ENCODE assay signal across 8 mouse cellular contexts in the genomic region with DNA sequence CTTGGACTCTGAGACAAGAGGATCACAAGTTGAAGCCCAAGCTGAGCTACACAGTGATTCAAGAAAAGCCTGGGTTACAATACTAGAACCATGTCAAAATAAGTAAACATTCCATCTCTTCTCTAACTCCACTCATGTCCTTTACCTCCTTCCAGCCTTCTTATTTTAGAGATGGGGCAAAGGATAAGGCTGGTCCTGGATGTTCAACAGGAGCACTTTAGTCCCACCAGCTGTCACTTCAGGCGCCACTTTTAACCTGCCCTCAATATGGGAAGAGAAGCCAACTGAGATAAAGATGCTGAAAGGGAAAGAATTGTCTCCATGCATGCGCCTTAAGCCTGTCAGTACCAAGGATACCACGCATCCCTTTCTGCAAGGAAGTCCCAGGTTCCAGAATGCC. TPM values are rescaled to one million over a fixed set of nuclear protein-coding genes. Genes with fewer than 3 reads are reported as not detected.
DNase-seq lines count a peak whose midpoint lies in the region; ATAC-seq and TF ChIP-seq lines count a peak whose summit lies in the region.

No protein-coding gene starts in this region.

- H3K4me1 ChIP-seq in heart, embryonic 10.5 days, result peaks cover 27% of the 10 kb centered on the region
- H3K4me1 ChIP-seq in E14TG2a.4 (replicated peaks; ENCODE audit: low read depth, low read length), result peaks cover 35% of the 10 kb centered on the region
- peaks cover 15% of the 10 kb centered on the region for H3K4me1 ChIP-seq in forebrain, postnatal 0 days (ENCODE audit: insufficient read depth)
- H3K4me1 ChIP-seq in liver, embryonic 15.5 days (replicated peaks), result peaks cover 30% of the 10 kb centered on the region

- WGBS in heart, embryonic 10.5 days, result 0% methylated on average over 3 of the region's 3 CpGs
- WGBS in forebrain, postnatal 0 days, result 9% methylated on average over 3 of the region's 3 CpGs
- under 1% methylated on average over 3 of the region's 3 CpGs for WGBS in liver, embryonic 15.5 days (ENCODE audit: insufficient replicate concordance)

- peak overlapping the region; percentile 86 for H3K9ac ChIP-seq in forebrain, postnatal 0 days
- peak overlapping the region; percentile 77 for H3K9ac ChIP-seq in liver, embryonic 15.5 days

- no peak for TF ChIP-seq CTCF in E14TG2a.4 (conservative IDR thresholded peaks at IDR 0.05; ENCODE audit: low read length)
- no peak for TF ChIP-seq CTCF in forebrain, postnatal 0 days (IDR thresholded peaks at IDR 0.05; ENCODE audit: low read depth)

- peak overlapping the region; percentile 88 for H3K4me3 ChIP-seq in heart, embryonic 10.5 days
- H3K4me3 ChIP-seq in E14TG2a.4 (replicated peaks; ENCODE audit: low read length), result peak overlapping the region; percentile 97
- H3K4me3 ChIP-seq in forebrain, postnatal 0 days (ENCODE audit: low read depth, low read length), result peak overlapping the region; percentile 96
- H3K4me3 ChIP-seq in liver, embryonic 15.5 days (replicated peaks), result peak overlapping the region; percentile 71

- H3K27ac ChIP-seq in heart, embryonic 10.5 days, result peak overlapping the region; percentile 98
- H3K27ac ChIP-seq in forebrain, postnatal 0 days (ENCODE audit: low read depth, low read length), result no peak overlapping the region
- peak overlapping the region; percentile 91 for H3K27ac ChIP-seq in liver, embryonic 15.5 days (replicated peaks)

- no peak for ATAC-seq in forebrain, postnatal 0 days
- no peak for ATAC-seq in liver, embryonic 15.5 days (ENCODE audit: insufficient read depth)

- intact Hi-C loops in gastrocnemius, postnatal 14 days (cut with DNase I; ENCODE audit: low total_unique reads), result no loop called here

- H3K27me3 ChIP-seq in heart, embryonic 10.5 days (ENCODE audit: insufficient read depth, poor library complexity, severe bottlenecking), result no peaks in the 10 kb centered on the region
- no peaks in the 10 kb centered on the region for H3K27me3 ChIP-seq in E14TG2a.4 (ENCODE audit: insufficient read depth, low read length)
- no peaks in the 10 kb centered on the region for H3K27me3 ChIP-seq in forebrain, postnatal 0 days (ENCODE audit: insufficient read depth, low read length)
- no peaks in the 10 kb centered on the region for H3K27me3 ChIP-seq in liver, embryonic 15.5 days

- no peaks in the 10 kb centered on the region for H3K9me3 ChIP-seq in heart, embryonic 10.5 days
- H3K9me3 ChIP-seq in E14TG2a.4 (ENCODE audit: low read length), result no peaks in the 10 kb centered on the region
- H3K9me3 ChIP-seq in forebrain, postnatal 0 days (ENCODE audit: low read length), result 0 out of 2 replicates have a peak, but pooled peaks cover 4% of the 10 kb centered on the region
- H3K9me3 ChIP-seq in liver, embryonic 15.5 days (replicated peaks), result no peaks in the 10 kb centered on the region

- peaks cover 19% of the 10 kb centered on the region for H3K36me3 ChIP-seq in heart, embryonic 10.5 days
- H3K36me3 ChIP-seq in E14TG2a.4 (ENCODE audit: insufficient read depth, low read length), result peaks cover 43% of the 10 kb centered on the region
- H3K36me3 ChIP-seq in forebrain, postnatal 0 days (ENCODE audit: insufficient read depth), result 0 out of 2 replicates have a peak, but pooled peaks cover 3% of the 10 kb centered on the region
- peaks cover 21% of the 10 kb centered on the region for H3K36me3 ChIP-seq in liver, embryonic 15.5 days (replicated peaks)

- H3K4me2 ChIP-seq in forebrain, postnatal 0 days (ENCODE audit: low read depth), result peak overlapping the region; percentile 88
- peak overlapping the region; percentile 81 for H3K4me2 ChIP-seq in liver, embryonic 15.5 days

- DNase-seq in heart, embryonic 10.5 days (ENCODE audit: low spot score), result no peak
- DNase-seq in heart, adult 8-10 months (ENCODE audit: low spot score), result no peak
- no peak for DNase-seq in forebrain, postnatal 0 days
- DNase-seq in T-cell, adult 2 months (ENCODE audit: low spot score), result no peak
- no peak for DNase-seq in ovary, postnatal 36 days (ENCODE audit: low spot score)
- no peak for DNase-seq in gastrocnemius, postnatal 14 days

RNA-seq across cellular contexts. Expression of a gene that starts 1.1 kb away (rescaled TPM):
- polyA plus RNA-seq in heart, embryonic 10.5 days (2016; fragmentation: Nextera tagmentation; extraction: Ambion mirVana), result 11.8 and 13.6 TPM in 2 replicates
- total RNA-seq in heart, adult 8-10 months (2022), result 10 to 100 TPM; 40.7 to 49.8 (median 45.6) TPM
- total RNA-seq in forebrain, postnatal 0 days (2014; rRNA removed), result 74.2 and 77.1 TPM in 2 replicates
- 20.6 and 23.0 TPM in 2 replicates for polyA plus RNA-seq in forebrain, postnatal 0 days (2015; fragmentation: Nextera tagmentation; extraction: Ambion mirVana)
- polyA plus RNA-seq in liver, embryonic 15.5 days (2015; fragmentation: Nextera tagmentation; extraction: Ambion mirVana), result 6.5 TPM in 2 replicates
- 10 to 100 TPM; 40.1 to 40.5 TPM for total RNA-seq in gastrocnemius, postnatal 14 days (2021)

RNA-seq across cellular contexts. Expression of a gene that starts 21.8 kb away (rescaled TPM):
- 182 and 248 TPM in 2 replicates for polyA plus RNA-seq in heart, embryonic 10.5 days (2016; fragmentation: Nextera tagmentation; extraction: Ambion mirVana)
- 100 to 1,000 TPM; 109 to 118 (median 117) TPM for total RNA-seq in heart, adult 8-10 months (2022)
- total RNA-seq in forebrain, postnatal 0 days (2014; rRNA removed), result 116 and 121 TPM in 2 replicates
- 147 and 160 TPM in 2 replicates for polyA plus RNA-seq in forebrain, postnatal 0 days (2015; fragmentation: Nextera tagmentation; extraction: Ambion mirVana)
- polyA plus RNA-seq in liver, embryonic 15.5 days (2015; fragmentation: Nextera tagmentation; extraction: Ambion mirVana), result 213 and 216 TPM in 2 replicates
- total RNA-seq in gastrocnemius, postnatal 14 days (2021), result 100 to 1,000 TPM; 152 to 161 TPM

RNA-seq across cellular contexts. Expression of a gene that starts 35.0 kb away (rescaled TPM):
- polyA plus RNA-seq in heart, embryonic 10.5 days (2016; fragmentation: Nextera tagmentation; extraction: Ambion mirVana), result 64.2 and 71.3 TPM in 2 replicates
- 10 to 100 TPM; 73.5 to 80.6 (median 77.1) TPM for total RNA-seq in heart, adult 8-10 months (2022)
- total RNA-seq in forebrain, postnatal 0 days (2014; rRNA removed), result 47.0 and 68.4 TPM in 2 replicates
- polyA plus RNA-seq in forebrain, postnatal 0 days (2015; fragmentation: Nextera tagmentation; extraction: Ambion mirVana), result 43.4 and 45.7 TPM in 2 replicates
- 30.7 and 33.5 TPM in 2 replicates for polyA plus RNA-seq in liver, embryonic 15.5 days (2015; fragmentation: Nextera tagmentation; extraction: Ambion mirVana)
- total RNA-seq in gastrocnemius, postnatal 14 days (2021), result 10 to 100 TPM; 42.1 to 46.5 TPM

RNA-seq across cellular contexts. Expression of a gene that starts 37.7 kb away (rescaled TPM):
- polyA plus RNA-seq in heart, embryonic 10.5 days (2016; fragmentation: Nextera tagmentation; extraction: Ambion mirVana), result 0.20 and 0.23 TPM in 2 replicates
- under 1 TPM in 2 of 4 experiments, not detected in 2; 0.06 to 0.16 TPM for total RNA-seq in heart, adult 8-10 months (2022)
- not detected in 2 replicates for total RNA-seq in forebrain, postnatal 0 days (2014; rRNA removed)
- not detected in 2 replicates for polyA plus RNA-seq in forebrain, postnatal 0 days (2015; fragmentation: Nextera tagmentation; extraction: Ambion mirVana)
- 0.18 TPM in 2 replicates for polyA plus RNA-seq in liver, embryonic 15.5 days (2015; fragmentation: Nextera tagmentation; extraction: Ambion mirVana)
- total RNA-seq in gastrocnemius, postnatal 14 days (2021), result under 1 TPM in 1 of 2 experiments, not detected in 1; 0.06 TPM

RNA-seq across cellular contexts. Expression of a gene that starts 45.8 kb away (rescaled TPM):
- polyA plus RNA-seq in heart, embryonic 10.5 days (2016; fragmentation: Nextera tagmentation; extraction: Ambion mirVana), result 39.6 and 55.1 TPM in 2 replicates
- 1 to 10 TPM; 9.0 to 9.8 (median 9.7) TPM for total RNA-seq in heart, adult 8-10 months (2022)
- 29.1 and 31.9 TPM in 2 replicates for total RNA-seq in forebrain, postnatal 0 days (2014; rRNA removed)
- 16.1 and 19.3 TPM in 2 replicates for polyA plus RNA-seq in forebrain, postnatal 0 days (2015; fragmentation: Nextera tagmentation; extraction: Ambion mirVana)
- 21.0 and 22.9 TPM in 2 replicates for polyA plus RNA-seq in liver, embryonic 15.5 days (2015; fragmentation: Nextera tagmentation; extraction: Ambion mirVana)
- total RNA-seq in gastrocnemius, postnatal 14 days (2021), result 1 to 10 TPM; 9.0 to 9.6 TPM
